Mouse (Mus musculus): ENCODE measurements at regions not wholly inside any gene's neighbourhood (a gene's known extent, or its start where the extent isn't known, plus 50 kb on each side); places are given as distances from the start of the nearest gene placed in this dataset.

DNA sequence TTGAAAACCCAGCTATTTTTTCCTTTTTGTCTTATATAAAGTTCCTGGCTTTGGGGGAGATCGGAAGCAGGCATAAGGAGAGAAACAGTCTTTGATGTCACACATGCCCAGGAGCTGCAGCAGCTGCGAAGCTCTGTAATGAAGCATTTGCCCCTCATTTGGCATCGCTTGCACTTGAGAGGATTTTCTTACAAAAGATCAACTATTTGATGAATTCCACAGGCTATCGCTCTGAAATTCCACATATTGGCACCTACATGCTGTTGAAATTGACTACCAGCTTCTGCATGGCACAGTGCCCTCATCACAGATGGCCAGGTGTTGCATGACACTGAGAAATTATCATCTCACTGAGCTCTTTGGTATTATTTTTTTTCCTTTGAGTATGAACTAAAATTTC is 220.1 kb upstream of the Robo1 start:
- no peak for TF ChIP-seq EP300 (IDR thresholded peaks at IDR 0.05; ENCODE audit: low read depth)
- no peak for TF ChIP-seq CTCF (IDR thresholded peaks at IDR 0.05; ENCODE audit: low read depth)
